In genomic region chr19:46056947-46057607, GRCm38 (mm10) we compare ENCODE assay signal across 8 mouse cellular contexts. TPM values are rescaled to one million over a fixed set of nuclear protein-coding genes. Genes with fewer than 3 reads are reported as not detected.
DNase-seq lines count a peak whose midpoint lies in the region; ATAC-seq lines count a peak whose summit lies in the region.

No protein-coding gene starts in this region.

- H3K9me3 ChIP-seq in forebrain, embryonic 16.5 days (ENCODE audit: control insufficient read depth, low read length): no peaks in the 10 kb centered on the region
- H3K9me3 ChIP-seq in hindbrain, embryonic 11.5 days (ENCODE audit: control insufficient read depth, low read length): no peaks in the 10 kb centered on the region

- peak overlapping the region; percentile 99 for H3K4me3 ChIP-seq in forebrain, embryonic 16.5 days (replicated peaks; ENCODE audit: low read length)
- H3K4me3 ChIP-seq in hindbrain, embryonic 11.5 days (ENCODE audit: low read depth, low read length): peak overlapping the region; percentile 87

- peak overlapping the region; percentile 82 for H3K9ac ChIP-seq in forebrain, embryonic 16.5 days (replicated peaks; ENCODE audit: low read depth, low read length)
- peak overlapping the region; percentile 79 for H3K9ac ChIP-seq in hindbrain, embryonic 11.5 days (ENCODE audit: low read depth, low read length)

- under 1% methylated on average over 40 of the region's 42 CpGs for WGBS in forebrain, embryonic 16.5 days
- WGBS in hindbrain, embryonic 11.5 days: under 1% methylated on average over 37 of the region's 42 CpGs

- peak overlapping the region; percentile 92 for H3K4me2 ChIP-seq in forebrain, embryonic 16.5 days (ENCODE audit: low read length)
- H3K4me2 ChIP-seq in hindbrain, embryonic 11.5 days (replicated peaks; ENCODE audit: low read depth, low read length): peak overlapping the region; percentile 83

- H3K36me3 ChIP-seq in forebrain, embryonic 16.5 days (ENCODE audit: control insufficient read depth, insufficient read depth): no peaks in the 10 kb centered on the region
- H3K36me3 ChIP-seq in hindbrain, embryonic 11.5 days (ENCODE audit: control insufficient read depth, insufficient read depth, low read length): 0 out of 2 replicates have a peak, but pooled peaks cover 1% of the 10 kb centered on the region

- peak; percentile 39 for ATAC-seq in forebrain, embryonic 16.5 days
- ATAC-seq in hindbrain, embryonic 11.5 days (ENCODE audit: low FRiP score): peak; percentile 75

- DNase-seq in NIH3T3 (ENCODE audit: low read depth): peak; percentile 94
- DNase-seq in cerebellum, adult 8-10 months: peak; percentile 66
- peak; percentile 83 for DNase-seq in hindbrain, embryonic 11.5 days (ENCODE audit: low spot score)
- peak; percentile 66 for DNase-seq in left cerebral cortex, adult 11 months (ENCODE audit: low spot score)
- DNase-seq in lung, postnatal 36 days: peak; percentile 85
- DNase-seq in right cerebral cortex, adult 18-20 months: peak; percentile 76
- DNase-seq in urinary bladder, adult 2 months (ENCODE audit: low spot score): peak; percentile 78

- peaks cover 10% of the 10 kb centered on the region for H3K4me1 ChIP-seq in forebrain, embryonic 16.5 days (replicated peaks; ENCODE audit: control insufficient read depth, insufficient read depth, low read length)
- no peaks in the 10 kb centered on the region for H3K4me1 ChIP-seq in hindbrain, embryonic 11.5 days (replicated peaks; ENCODE audit: control insufficient read depth, insufficient read depth, low read length)

- peak overlapping the region; percentile 88 for H3K27ac ChIP-seq in forebrain, embryonic 16.5 days (ENCODE audit: low read length)
- peak overlapping the region; percentile 75 for H3K27ac ChIP-seq in hindbrain, embryonic 11.5 days (ENCODE audit: low read depth, low read length)

- no peaks in the 10 kb centered on the region for H3K27me3 ChIP-seq in forebrain, embryonic 16.5 days (replicated peaks; ENCODE audit: control insufficient read depth, insufficient read depth, low read length)
- H3K27me3 ChIP-seq in hindbrain, embryonic 11.5 days (ENCODE audit: control insufficient read depth, insufficient read depth, low read length): no peaks in the 10 kb centered on the region

RNA-seq across cellular contexts. Expression of gene Ldb1, which starts 12.1 kb away (rescaled TPM):
- 120 and 130 TPM in 2 replicates for polyA plus RNA-seq in forebrain, embryonic 16.5 days (2015; fragmentation: Nextera tagmentation; extraction: Ambion mirVana)
- 87.9 and 95.8 TPM in 2 replicates for polyA plus RNA-seq in hindbrain, embryonic 11.5 days (2014; fragmentation: Nextera tagmentation; extraction: Ambion mirVana)
- polyA plus RNA-seq in urinary bladder, adult 2 months (2012; rRNA removed): 222 and 238 TPM in 2 replicates

RNA-seq across cellular contexts. Expression of gene Pprc1, which starts 12.4 kb away (rescaled TPM):
- 21.8 and 25.9 TPM in 2 replicates for polyA plus RNA-seq in forebrain, embryonic 16.5 days (2015; fragmentation: Nextera tagmentation; extraction: Ambion mirVana)
- polyA plus RNA-seq in hindbrain, embryonic 11.5 days (2014; fragmentation: Nextera tagmentation; extraction: Ambion mirVana): 42.7 and 45.8 TPM in 2 replicates
- 15.4 and 17.9 TPM in 2 replicates for polyA plus RNA-seq in urinary bladder, adult 2 months (2012; rRNA removed)

RNA-seq across cellular contexts. Expression of gene Nolc1, which starts 18.6 kb away (rescaled TPM):
- 79.5 and 80.8 TPM in 2 replicates for polyA plus RNA-seq in forebrain, embryonic 16.5 days (2015; fragmentation: Nextera tagmentation; extraction: Ambion mirVana)
- 102 and 103 TPM in 2 replicates for polyA plus RNA-seq in hindbrain, embryonic 11.5 days (2014; fragmentation: Nextera tagmentation; extraction: Ambion mirVana)
- 27.7 and 30.1 TPM in 2 replicates for polyA plus RNA-seq in urinary bladder, adult 2 months (2012; rRNA removed)

RNA-seq across cellular contexts. Expression of gene Hps6, which starts 53.8 kb away (rescaled TPM):
- polyA plus RNA-seq in forebrain, embryonic 16.5 days (2015; fragmentation: Nextera tagmentation; extraction: Ambion mirVana): 3.4 and 3.7 TPM in 2 replicates
- 1.0 and 1.9 TPM in 2 replicates for polyA plus RNA-seq in hindbrain, embryonic 11.5 days (2014; fragmentation: Nextera tagmentation; extraction: Ambion mirVana)
- 6.6 and 6.7 TPM in 2 replicates for polyA plus RNA-seq in urinary bladder, adult 2 months (2012; rRNA removed)

RNA-seq across cellular contexts. Expression of gene Armh3, which starts 58.8 kb away (rescaled TPM):
- 23.8 and 25.3 TPM in 2 replicates for polyA plus RNA-seq in forebrain, embryonic 16.5 days (2015; fragmentation: Nextera tagmentation; extraction: Ambion mirVana)
- 13.7 and 15.3 TPM in 2 replicates for polyA plus RNA-seq in hindbrain, embryonic 11.5 days (2014; fragmentation: Nextera tagmentation; extraction: Ambion mirVana)
- 11.1 and 12.6 TPM in 2 replicates for polyA plus RNA-seq in urinary bladder, adult 2 months (2012; rRNA removed)

Comparison
In these comparisons a context has a peak if more than half of its experiments do, and no peak if none do; other contexts are left out.
1. Peak in every context shown above with its lines: DNase-seq, ATAC-seq, H3K4me3 ChIP-seq and H3K27ac ChIP-seq.